Mouse (Mus musculus) CH12.LX (cell line): ENCODE results near the gene Hist1h2bk. TPM values are rescaled to one million over a fixed set of nuclear protein-coding genes. Genes with fewer than 3 reads are reported as not detected.

ENCODE experiments used
- DNase-seq: peaks from one replicate; pipeline ENCODE4 v3.0.0-alpha.2; 2013; ENCODE audit errors: extremely low read depth
- H3K27ac ChIP-seq: 2 replicates; pipeline ENCODE4 v1.5.1; 2012; ENCODE audit warnings: low read depth, mild to moderate bottlenecking, control low read depth, moderate library complexity; ENCODE audit not compliant: insufficient read depth
- H3K27me3 ChIP-seq: replicated peaks from 2 replicates; pipeline ENCODE3; 2012; ENCODE audit warnings: inconsistent platforms
- H3K36me3 ChIP-seq, 2 experiments: replicated peaks in 1 of 2; 2 replicates each; pipeline versions ENCODE3 to v1.6.1; 2012; ENCODE audit warnings: inconsistent platforms in 1 of 2, low read length in 1 of 2, mild to moderate bottlenecking in 1 of 2, mixed read lengths in 1 of 2, moderate library complexity in 1 of 2; ENCODE audit not compliant: control insufficient read depth in 1 of 2, insufficient read depth in 1 of 2
- H3K4me1 ChIP-seq, 2 experiments: 2 replicates each; pipeline ENCODE4 v1.6.1; 2012; ENCODE audit warnings: inconsistent platforms in 1 of 2, moderate library complexity in 1 of 2; ENCODE audit not compliant: insufficient read depth in 2 of 2, control insufficient read depth in 1 of 2
- H3K4me2 ChIP-seq: 2 replicates; pipeline ENCODE4 v1.6.1; 2012; ENCODE audit warnings: low read depth, mild to moderate bottlenecking, control low read depth; ENCODE audit not compliant: poor library complexity, insufficient read depth, severe bottlenecking
- H3K4me3 ChIP-seq, 3 experiments: fragments of 150-350 bp in 1 of 3; sonication (generic) in 1 of 3; replicated peaks in 1 of 3; 2 replicates each; pipeline versions ENCODE3 to v1.5.1; 2011 to 2012; ENCODE audit warnings: low read depth in 2 of 3, low read length in 2 of 3, mild to moderate bottlenecking in 2 of 3, moderate library complexity in 2 of 3, control low read depth in 1 of 3, improper control_type of control experiment in 1 of 3, inconsistent platforms in 1 of 3, mixed read lengths in 1 of 3; ENCODE audit not compliant: poor library complexity in 1 of 3
- H3K79me2 ChIP-seq: replicated peaks from 2 replicates; pipeline ENCODE4 v1.6.1; 2012; ENCODE audit warnings: mild to moderate bottlenecking, moderate library complexity; ENCODE audit not compliant: control insufficient read depth, poor library complexity, insufficient read depth, severe bottlenecking; ENCODE audit errors: extremely low read depth
- H3K9ac ChIP-seq: 2 replicates; pipeline ENCODE4 v1.6.1; 2012; ENCODE audit warnings: low read depth, mild to moderate bottlenecking, control low read depth, moderate library complexity; ENCODE audit not compliant: insufficient read depth
- H3K9me3 ChIP-seq: replicated peaks from 2 replicates; pipeline ENCODE3; 2012; ENCODE audit warnings: low read length, inconsistent platforms, mixed read lengths
- BHLHE40 ChIP-seq: IDR thresholded peaks from 2 replicates; pipeline ENCODE4 v1.6.1; 2011; ENCODE audit warnings: mild to moderate bottlenecking, low read depth, low read length, improper control_type of control experiment
- CHD1 ChIP-seq: IDR thresholded peaks from 2 replicates; pipeline ENCODE4 v1.6.1; 2012; ENCODE audit warnings: low read depth, low read length, improper control_type of control experiment, inconsistent platforms
- CTCF ChIP-seq, 2 experiments: IDR thresholded peaks in 1 of 2; conservative IDR thresholded peaks in 1 of 2; 2 replicates each; pipeline ENCODE4 v1.5.1; 2011 to 2012; ENCODE audit warnings: low read depth in 2 of 2, low read length in 2 of 2, improper control_type of control experiment in 1 of 2, inconsistent platforms in 1 of 2, mild to moderate bottlenecking in 1 of 2, moderate library complexity in 1 of 2
- E2F4 ChIP-seq: IDR thresholded peaks from 2 replicates; pipeline ENCODE4 v1.6.1; 2011; ENCODE audit warnings: low read depth, low read length, improper control_type of control experiment; ENCODE audit not compliant: insufficient replicate concordance
- ELF1 ChIP-seq: IDR thresholded peaks from 2 replicates; pipeline ENCODE4 v1.6.1; 2014; ENCODE audit warnings: low read depth, mild to moderate bottlenecking, inconsistent platforms, low read length, improper control_type of control experiment
- EP300 ChIP-seq: IDR thresholded peaks from 2 replicates; pipeline ENCODE4 v1.6.1; 2011; ENCODE audit warnings: low read length, improper control_type of control experiment
- ETS1 ChIP-seq: conservative IDR thresholded peaks from 2 replicates; pipeline ENCODE4 v1.6.1; 2012; ENCODE audit warnings: low read depth, mild to moderate bottlenecking, inconsistent platforms, low read length, improper control_type of control experiment, moderate library complexity
- GABPA ChIP-seq: IDR thresholded peaks from 2 replicates; pipeline ENCODE4 v1.6.1; 2012; ENCODE audit warnings: low read depth, low read length, improper control_type of control experiment, inconsistent platforms; ENCODE audit not compliant: insufficient replicate concordance
- HCFC1 ChIP-seq: IDR thresholded peaks from 2 replicates; pipeline ENCODE4 v1.6.1; 2012; ENCODE audit warnings: low read depth, mild to moderate bottlenecking, inconsistent platforms, low read length, improper control_type of control experiment
- IRF4 ChIP-seq: IDR thresholded peaks from 2 replicates; pipeline ENCODE4 v1.6.1; 2014; ENCODE audit warnings: low read depth, mild to moderate bottlenecking, inconsistent platforms, low read length, improper control_type of control experiment
- JUN ChIP-seq: IDR thresholded peaks from 2 replicates; pipeline ENCODE4 v1.6.1; 2011; ENCODE audit warnings: low read depth, mild to moderate bottlenecking, low read length, improper control_type of control experiment, moderate library complexity; ENCODE audit not compliant: insufficient read depth
- JUND ChIP-seq: conservative IDR thresholded peaks from 2 replicates; pipeline ENCODE4 v1.6.1; 2011; ENCODE audit warnings: low read depth, low read length, improper control_type of control experiment
- KAT2A ChIP-seq: IDR thresholded peaks from 2 replicates; pipeline ENCODE4 v1.6.1; 2012; ENCODE audit warnings: low read length, improper control_type of control experiment, inconsistent platforms; ENCODE audit not compliant: insufficient replicate concordance
- MAFK ChIP-seq: IDR thresholded peaks from 2 replicates; pipeline ENCODE4 v1.6.1; 2011; ENCODE audit warnings: low read length, improper control_type of control experiment; ENCODE audit not compliant: insufficient replicate concordance
- MAX ChIP-seq: IDR thresholded peaks from 2 replicates; pipeline ENCODE4 v1.6.1; 2011; ENCODE audit warnings: low read length, improper control_type of control experiment
- MAZ ChIP-seq: IDR thresholded peaks from 2 replicates; pipeline ENCODE4 v1.6.1; 2012; ENCODE audit warnings: low read depth, mild to moderate bottlenecking, inconsistent platforms, low read length, improper control_type of control experiment, moderate library complexity
- MEF2A ChIP-seq: IDR thresholded peaks from 2 replicates; pipeline ENCODE4 v1.6.1; 2014; ENCODE audit warnings: low read depth, mild to moderate bottlenecking, inconsistent platforms, low read length, improper control_type of control experiment, borderline replicate concordance
- MXI1 ChIP-seq: IDR thresholded peaks from 2 replicates; pipeline ENCODE4 v1.6.1; 2011; ENCODE audit warnings: mild to moderate bottlenecking, low read depth, low read length, improper control_type of control experiment
- MYC ChIP-seq: IDR thresholded peaks from 2 replicates; pipeline ENCODE4 v1.6.1; 2011; ENCODE audit warnings: low read depth, mild to moderate bottlenecking, improper control_type of control experiment, low read length
- NELFE ChIP-seq: IDR thresholded peaks from 2 replicates; pipeline ENCODE4 v1.6.1; 2011; ENCODE audit warnings: low read depth, low read length, improper control_type of control experiment
- NRF1 ChIP-seq: IDR thresholded peaks from 2 replicates; pipeline ENCODE4 v1.6.1; 2014; ENCODE audit warnings: low read depth, mild to moderate bottlenecking, inconsistent platforms, low read length, improper control_type of control experiment, moderate library complexity
- PAX5 ChIP-seq: IDR thresholded peaks from 2 replicates; pipeline ENCODE4 v1.6.1; 2012; ENCODE audit warnings: low read length, inconsistent platforms, mixed read lengths
- POLR2A ChIP-seq: IDR thresholded peaks from 2 replicates; pipeline ENCODE4 v1.6.1; 2011; ENCODE audit warnings: low read depth, mild to moderate bottlenecking, improper control_type of control experiment, low read length
- POLR2AphosphoS2 ChIP-seq: IDR thresholded peaks from 2 replicates; pipeline ENCODE4 v1.6.1; 2011; ENCODE audit warnings: low read depth, low read length, improper control_type of control experiment
- SIN3A ChIP-seq: IDR thresholded peaks from 2 replicates; pipeline ENCODE4 v1.6.1; 2012; ENCODE audit warnings: low read length, improper control_type of control experiment, inconsistent platforms
- TBP ChIP-seq: conservative IDR thresholded peaks from 2 replicates; pipeline ENCODE4 v1.6.1; 2011; ENCODE audit warnings: low read depth, low read length, improper control_type of control experiment
- TCF12 ChIP-seq: IDR thresholded peaks from 2 replicates; pipeline ENCODE4 v1.6.1; 2014; ENCODE audit warnings: low read depth, mild to moderate bottlenecking, inconsistent platforms, low read length, improper control_type of control experiment
- UBTF ChIP-seq: IDR thresholded peaks from 2 replicates; pipeline ENCODE4 v1.6.1; 2012; ENCODE audit warnings: low read depth, mild to moderate bottlenecking, inconsistent platforms, low read length, improper control_type of control experiment, moderate library complexity
- USF1 ChIP-seq: IDR thresholded peaks from 2 replicates; pipeline ENCODE4 v1.6.1; 2014; ENCODE audit warnings: low read depth, mild to moderate bottlenecking, inconsistent platforms, low read length, improper control_type of control experiment
- USF2 ChIP-seq: conservative IDR thresholded peaks from 2 replicates; pipeline ENCODE4 v1.6.1; 2011; ENCODE audit warnings: low read depth, low read length, improper control_type of control experiment
- ZKSCAN1 ChIP-seq: IDR thresholded peaks from 2 replicates; pipeline ENCODE4 v1.6.1; 2012; ENCODE audit warnings: low read depth, inconsistent platforms, low read length, improper control_type of control experiment, borderline replicate concordance
- ZMIZ1 ChIP-seq: IDR thresholded peaks from 2 replicates; pipeline ENCODE4 v1.6.1; 2012; ENCODE audit warnings: low read depth, mild to moderate bottlenecking, inconsistent platforms, low read length, improper control_type of control experiment
- ZNF384 ChIP-seq: IDR thresholded peaks from 2 replicates; pipeline ENCODE4 v1.6.1; 2012; ENCODE audit warnings: low read depth, low read length, improper control_type of control experiment, inconsistent platforms
- dilution Hi-C: fragments of 300-500 bp; cut with MboI; formaldehyde crosslinking; loops from 2 replicates; pipeline ENCODE4 v1.14.3; 2020; ENCODE audit warnings: low sequenced_read_pairs; ENCODE audit not compliant: extremely low pct_unique_long_range_greater_than_20kb, extremely low pct_ligation_motif_present
- in situ Hi-C: fragments of 300-500 bp; cut with MboI; formaldehyde crosslinking; loops from 3 replicates; pipeline ENCODE4 v1.14.3; 2019; ENCODE audit warnings: low sequenced_read_pairs, low pct_ligation_motif_present, low pct_unique_long_range_greater_than_20kb, mixed read lengths
- polyA plus RNA-seq: library from polyadenylated mRNA; unstranded; fragments of >175 nt; gene quantifications from 2 replicates; pipeline ENCODE4 v1.2.1, GENCODE M21; 2012; ENCODE audit warnings: low read depth; ENCODE audit not compliant: insufficient read length
- total RNA-seq, 2 experiments: library from RNA; depleted of rRNA; stranded (reverse); fragments of 300-350 nt in 1 of 2; fragments of >200 nt in 1 of 2; gene quantifications; 2 replicates each; pipeline ENCODE4 v1.2.3; 2012 to 2014

Gene Hist1h2bk
- total and polyA plus RNA-seq, 3 experiments, result 8.1 to 2,636 (median 47.2) TPM

- DNase-seq, result peak; percentile 72
- peaks cover 29% of the 10 kb centered on the region for H3K27me3 ChIP-seq
- TF ChIP-seq UBTF, result no peak
- TF ChIP-seq MXI1, result peak; percentile 84
- 0 out of 2 replicates have a peak, but pooled peaks have one; percentile 41 for TF ChIP-seq ZMIZ1
- TF ChIP-seq ZNF384, result peak; percentile 89
- TF ChIP-seq JUN, result peak; percentile 35; the same call in 1 of the 2 replicates
- TF ChIP-seq ZKSCAN1, result no peak
- TF ChIP-seq MAX, result peak; percentile 61
- peak; percentile 80; the same call in 1 of the 2 replicates for TF ChIP-seq CHD1
- no peak for TF ChIP-seq POLR2AphosphoS2
- TF ChIP-seq SIN3A, result 0 out of 2 replicates have a peak, but pooled peaks have one; percentile 78
- peak; percentile 46; the same call in 1 of the 2 replicates for TF ChIP-seq TBP
- peak; percentile 31; the same call in 1 of the 2 replicates for TF ChIP-seq HCFC1
- TF ChIP-seq MAZ, result peak; percentile 83
- TF ChIP-seq MAFK, result no peak; the same call in 1 of the 2 replicates
- TF ChIP-seq CTCF (conservative IDR thresholded peaks at IDR 0.05 in 1 of 2, IDR thresholded peaks at IDR 0.05 in 1 of 2; ENCODE audit: low read depth in 2 of 2, low read length in 2 of 2), result peak in 1 of 2 experiments; percentile 48; a peak in 2 of 4 replicates
- TF ChIP-seq EP300, result 0 out of 2 replicates have a peak, but pooled peaks have one; percentile 24
- TF ChIP-seq MYC, result 0 out of 2 replicates have a peak, but pooled peaks have one; percentile 47
- TF ChIP-seq USF2, result no peak
- no peak for TF ChIP-seq USF1
- TF ChIP-seq KAT2A, result 0 out of 2 replicates have a peak, but pooled peaks have one; percentile 47
- TF ChIP-seq MEF2A, result no peak; the same call in 1 of the 2 replicates
- TF ChIP-seq TCF12, result peak; percentile 26; the same call in 1 of the 2 replicates
- no peak; the same call in 1 of the 2 replicates for TF ChIP-seq ELF1
- no peak for TF ChIP-seq PAX5
- peak; percentile 20; the same call in 1 of the 2 replicates for TF ChIP-seq POLR2A
- TF ChIP-seq NRF1, result peak; percentile 72
- TF ChIP-seq ETS1, result peak; percentile 49
- TF ChIP-seq NELFE, result no peak
- TF ChIP-seq JUND, result 0 out of 2 replicates have a peak, but pooled peaks have one; percentile 31
- TF ChIP-seq IRF4, result peak; percentile 53; the same call in 1 of the 2 replicates
- TF ChIP-seq BHLHE40, result peak; percentile 56
- peak; percentile 81 for TF ChIP-seq E2F4
- TF ChIP-seq GABPA, result peak; percentile 93
- TF ChIP-seq, all 38 proteins: peak for 23
- H3K36me3 ChIP-seq, result no peaks in the 10 kb centered on the region
- H3K9ac ChIP-seq, result peak overlapping the region; percentile 7; the same call in 1 of the 2 replicates
- H3K27ac ChIP-seq, result no peak overlapping the region
- dilution Hi-C loops (no loop called here), in situ Hi-C loops (no loop called here)
- H3K4me2 ChIP-seq, result peak overlapping the region; percentile 74
- H3K4me3 ChIP-seq, result peak overlapping the region; percentile 47 to 68 (median 56)
- H3K79me2 ChIP-seq, result no peaks in the 10 kb centered on the region
- peaks cover 8% of the 10 kb centered on the region for H3K9me3 ChIP-seq
- peaks cover 3 to 9% of the 10 kb centered on the region in 2 experiments for H3K4me1 ChIP-seq
Observed at GRCm38 (mm10) chr13:21995331-21995914, 40.2 kb upstream of the Hist1h2bk start.
